Mouse (Mus musculus) G1E (cell line): Measurements from ENCODE around the gene Dicer1. TPM values are rescaled to one million over a fixed set of nuclear protein-coding genes. Genes with fewer than 3 reads are reported as not detected.

Experiments used
- ATAC-seq: 2 replicates; pipeline ENCODE4 v1.8.0; 2016; ENCODE audit warnings: mild to moderate bottlenecking; ENCODE audit not compliant: insufficient number of reproducible peaks, poor library complexity, low FRiP score, severe bottlenecking; ENCODE audit errors: extremely low read depth
- DNase-seq: peaks from one replicate; pipeline ENCODE4 v3.0.0; 2012; ENCODE audit warnings: low spot score
- H3K27me3 ChIP-seq: 2 replicates; pipeline ENCODE4 v1.6.1; 2012; ENCODE audit warnings: mild to moderate bottlenecking, low read length, inconsistent platforms; ENCODE audit not compliant: insufficient read depth
- H3K36me3 ChIP-seq: replicated peaks from 2 replicates; pipeline ENCODE3; 2012; ENCODE audit warnings: mild to moderate bottlenecking, inconsistent platforms
- H3K4me1 ChIP-seq: 2 replicates; pipeline ENCODE4 v1.6.1; 2012; ENCODE audit warnings: low read depth, low read length, inconsistent platforms, mixed read lengths; ENCODE audit not compliant: insufficient read depth
- H3K4me3 ChIP-seq: 2 replicates; pipeline ENCODE4 v1.5.1; 2012; ENCODE audit warnings: low read depth, mild to moderate bottlenecking, inconsistent platforms, low read length, moderate library complexity, mixed read lengths
- H3K9me3 ChIP-seq: replicated peaks from 2 replicates; pipeline ENCODE4 v1.6.1; 2012; ENCODE audit warnings: inconsistent platforms
- CTCF ChIP-seq: IDR thresholded peaks from 2 replicates; pipeline ENCODE4 v1.5.1; 2012; ENCODE audit warnings: low read depth, low read length, inconsistent platforms, mixed read lengths
- GATA1 ChIP-seq: IDR thresholded peaks from 2 replicates; pipeline ENCODE4 v1.6.1; 2012; ENCODE audit warnings: borderline replicate concordance, low read length, inconsistent platforms, mixed read lengths
- GATA2 ChIP-seq: IDR thresholded peaks from 2 replicates; pipeline ENCODE4 v1.6.1; 2012; ENCODE audit warnings: low read depth, low read length, inconsistent platforms, borderline replicate concordance
- POLR2AphosphoS5 ChIP-seq: IDR thresholded peaks from 2 replicates; pipeline ENCODE4 v1.6.1; 2012; ENCODE audit warnings: low read depth, low read length, inconsistent platforms; ENCODE audit not compliant: insufficient replicate concordance
- TAL1 ChIP-seq: conservative IDR thresholded peaks from 2 replicates; pipeline ENCODE4 v1.6.1; 2012; ENCODE audit warnings: low read depth, low read length, inconsistent platforms, mixed read lengths
- polyA plus RNA-seq: library from polyadenylated mRNA; stranded (reverse); fragments of >175 nt; gene quantifications from 2 replicates; pipeline ENCODE4 v1.2.3, GENCODE M21; 2012
- total RNA-seq, 2 experiments: library from RNA; stranded (forward) in 1 of 2; stranded (reverse) in 1 of 2; fragments of 200-1000 nt in 1 of 2; fragments of >200 nt in 1 of 2; fragmentation: Nextera tagmentation in 1 of 2; gene quantifications; 2 replicates each; pipeline ENCODE4 v1.2.3; 2014 to 2017

Gene Dicer1
- total and polyA plus RNA-seq, 3 experiments = 16.2 to 136 (median 55.4) TPM

DNA sequence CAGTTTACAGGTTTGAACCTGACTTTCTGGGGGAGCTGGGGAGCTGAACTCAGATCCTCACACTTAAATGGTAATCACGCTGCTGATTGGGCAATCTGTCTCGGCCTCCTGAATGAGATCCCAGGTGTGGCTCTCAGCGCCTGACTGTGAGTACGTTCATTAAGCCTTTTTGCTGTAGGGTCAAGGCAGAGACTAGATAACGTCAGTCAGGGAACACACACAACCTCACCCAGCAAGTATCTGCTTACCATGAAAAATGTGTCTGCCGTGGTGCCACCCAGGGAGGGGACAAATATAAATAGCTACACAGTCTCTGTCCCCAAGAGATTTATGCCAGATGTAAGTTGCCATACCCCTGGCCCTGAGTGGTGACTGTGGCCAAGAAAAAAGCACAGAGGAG is 99.7 kb downstream of the Dicer1 start:
- Histone ChIP-seq H3K9me3 (peaks cover 82% of the 10 kb centered on the region), H3K4me3 (no peak overlapping the region), H3K4me1 (no peaks in the 10 kb centered on the region), H3K36me3 (no peaks in the 10 kb centered on the region), H3K27me3 (no peaks in the 10 kb centered on the region)
- ATAC-seq (no peak), DNase-seq (no peak)
- TF ChIP-seq CTCF (no peak), GATA1 (no peak), POLR2AphosphoS5 (no peak), GATA2 (no peak)

DNA sequence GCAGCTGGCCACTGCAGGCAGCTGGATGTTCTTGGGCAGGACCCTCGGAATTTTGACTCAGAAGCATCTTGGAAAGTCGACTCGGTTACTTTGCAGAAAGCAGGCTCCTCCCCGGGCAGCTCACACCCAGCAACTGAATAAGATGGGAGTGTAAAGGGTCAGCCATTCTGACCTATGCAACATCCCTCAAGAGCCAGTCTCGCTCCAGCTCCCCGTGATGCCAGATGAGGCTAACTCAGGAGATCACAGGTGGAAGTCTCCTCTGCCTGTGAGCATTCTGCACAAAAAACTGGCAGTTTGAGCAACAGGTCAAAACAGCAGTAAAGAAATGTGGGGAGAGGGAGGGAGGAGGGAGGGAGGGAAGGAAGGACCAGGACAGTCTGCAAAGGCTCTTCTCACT is 100.5 kb downstream of the Dicer1 start:
- ATAC-seq (no peak), DNase-seq (no peak)
- H3K4me3 ChIP-seq = no peak overlapping the region
- no peaks in the 10 kb centered on the region for H3K27me3 ChIP-seq
- H3K36me3 ChIP-seq = no peaks in the 10 kb centered on the region
- H3K9me3 ChIP-seq = peaks cover 82% of the 10 kb centered on the region
- TF ChIP-seq POLR2AphosphoS5 (no peak), GATA1 (no peak), GATA2 (no peak), CTCF (no peak), TAL1 (no peak)
- H3K4me1 ChIP-seq = no peaks in the 10 kb centered on the region

DNA sequence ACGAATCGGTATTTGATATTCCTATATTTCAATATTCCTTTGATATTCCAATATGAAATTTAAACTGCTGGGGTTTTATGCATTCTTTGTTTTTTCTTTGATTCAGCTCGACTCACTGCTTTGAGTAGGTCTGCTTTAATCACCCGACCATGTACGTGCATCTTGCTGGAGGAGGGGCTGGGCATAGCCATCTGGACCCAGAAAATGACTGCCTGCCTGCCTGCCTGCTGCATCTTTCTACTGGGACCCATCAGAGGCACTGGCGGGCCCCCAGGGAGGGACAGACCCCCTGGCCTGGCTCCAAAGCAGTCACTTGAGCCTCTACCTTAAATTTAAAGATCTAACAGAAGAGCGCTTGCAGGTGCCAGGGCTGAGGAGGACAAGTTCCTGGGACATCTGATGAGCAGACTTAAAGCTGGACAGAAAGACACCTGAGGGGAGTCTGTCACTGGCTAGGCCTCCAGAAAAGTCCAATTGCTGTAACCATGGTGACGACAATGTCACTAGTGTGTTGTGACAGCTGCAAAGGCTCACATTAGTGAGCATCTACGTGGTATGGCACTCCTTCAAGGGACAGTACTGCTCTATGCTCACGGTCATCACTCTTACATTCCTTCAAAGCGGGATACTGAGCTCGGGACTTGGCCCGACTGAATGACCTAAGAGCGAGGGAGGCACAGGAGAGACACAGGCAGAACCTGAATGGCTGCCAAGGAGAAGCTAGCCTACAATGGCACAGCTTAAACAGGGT is 101.1 kb downstream of the Dicer1 start:
- DNase-seq = no peak
- no peak for ATAC-seq
- Histone ChIP-seq H3K4me1 (no peaks in the 10 kb centered on the region), H3K4me3 (no peak overlapping the region), H3K27me3 (no peaks in the 10 kb centered on the region), H3K36me3 (no peaks in the 10 kb centered on the region), H3K9me3 (peaks cover 81% of the 10 kb centered on the region)
- TF ChIP-seq POLR2AphosphoS5 (no peak), TAL1 (no peak), GATA2 (no peak), CTCF (no peak), GATA1 (no peak)

DNA sequence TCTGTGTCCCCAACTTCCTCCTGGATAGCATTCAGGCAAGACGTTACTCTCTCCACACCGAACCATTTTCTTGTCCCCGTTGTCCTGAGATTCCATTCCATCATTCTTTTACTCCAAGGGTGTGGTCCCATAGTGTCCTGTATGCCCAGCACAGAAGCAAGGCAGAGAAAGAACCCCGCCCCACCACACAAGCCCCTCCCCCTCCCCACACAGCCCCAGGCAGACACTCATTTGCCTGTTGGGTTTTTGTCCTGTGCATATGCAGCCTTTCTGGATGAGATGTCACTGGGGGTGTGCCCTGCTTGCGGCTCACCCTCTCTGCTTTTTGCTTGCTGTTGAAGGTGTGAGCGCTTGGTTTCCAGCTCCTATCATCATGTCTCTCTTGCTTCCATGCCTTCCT is 103.4 kb downstream of the Dicer1 start:
- TF ChIP-seq GATA2 (no peak), GATA1 (no peak), CTCF (no peak), POLR2AphosphoS5 (no peak), TAL1 (no peak)
- peaks cover 84% of the 10 kb centered on the region for H3K9me3 ChIP-seq
- no peaks in the 10 kb centered on the region for H3K36me3 ChIP-seq
- DNase-seq (no peak), ATAC-seq (no peak)
- H3K4me3 ChIP-seq = no peak overlapping the region
- H3K27me3 ChIP-seq = no peaks in the 10 kb centered on the region
- no peaks in the 10 kb centered on the region for H3K4me1 ChIP-seq

DNA sequence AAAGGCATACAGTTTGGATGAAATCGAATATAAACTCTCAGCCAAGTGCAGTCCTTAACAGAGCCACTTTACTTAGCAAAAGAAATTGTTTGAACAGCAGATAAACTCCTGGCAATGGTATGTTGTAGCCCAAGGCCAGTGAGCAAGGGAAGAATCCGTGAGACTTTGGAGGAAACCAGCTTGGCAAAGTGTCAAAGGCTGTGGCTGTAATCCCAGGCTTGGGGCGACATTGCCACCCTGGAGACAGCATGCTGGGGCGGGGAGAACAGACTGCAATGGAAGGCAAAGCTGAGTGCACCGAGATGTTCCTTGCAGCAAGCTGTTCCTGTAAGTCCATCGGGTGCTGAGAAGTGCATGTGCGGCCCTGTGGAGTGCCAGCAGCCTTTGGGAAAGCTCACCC is 109.4 kb downstream of the Dicer1 start:
- Histone ChIP-seq H3K4me3 (no peak overlapping the region), H3K9me3 (peaks cover 56% of the 10 kb centered on the region), H3K27me3 (no peaks in the 10 kb centered on the region), H3K36me3 (no peaks in the 10 kb centered on the region), H3K4me1 (no peaks in the 10 kb centered on the region)
- ATAC-seq = no peak
- DNase-seq = no peak
- TF ChIP-seq GATA1 (no peak), GATA2 (no peak), TAL1 (no peak), CTCF (no peak)

DNA sequence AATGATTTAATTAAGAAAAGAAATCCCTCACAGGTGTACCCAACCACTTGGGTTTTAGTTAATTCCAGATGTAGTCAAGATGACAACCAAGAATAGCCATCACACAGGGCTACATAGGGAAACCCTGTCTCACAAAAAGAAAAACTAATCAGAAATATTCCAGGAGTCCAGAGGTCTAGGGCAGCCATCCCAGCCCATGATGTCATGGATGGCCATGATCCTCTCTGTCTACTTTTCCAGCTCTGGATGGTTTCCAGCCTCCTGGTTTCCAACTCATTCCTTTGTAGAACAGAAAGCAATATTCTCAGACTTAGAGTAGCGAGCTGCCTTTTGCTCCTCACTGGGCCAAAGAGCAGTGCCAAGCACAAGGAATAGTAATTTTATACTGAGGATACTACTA is 110.8 kb downstream of the Dicer1 start:
- no peak for TF ChIP-seq TAL1
- no peak for TF ChIP-seq CTCF
- TF ChIP-seq GATA2 = no peak
- TF ChIP-seq GATA1 = no peak
- no peak for TF ChIP-seq POLR2AphosphoS5
- Histone ChIP-seq H3K27me3 (no peaks in the 10 kb centered on the region), H3K4me3 (no peak overlapping the region), H3K4me1 (no peaks in the 10 kb centered on the region), H3K9me3 (peaks cover 54% of the 10 kb centered on the region), H3K36me3 (no peaks in the 10 kb centered on the region)
- no peak for DNase-seq
- no peak for ATAC-seq

DNA sequence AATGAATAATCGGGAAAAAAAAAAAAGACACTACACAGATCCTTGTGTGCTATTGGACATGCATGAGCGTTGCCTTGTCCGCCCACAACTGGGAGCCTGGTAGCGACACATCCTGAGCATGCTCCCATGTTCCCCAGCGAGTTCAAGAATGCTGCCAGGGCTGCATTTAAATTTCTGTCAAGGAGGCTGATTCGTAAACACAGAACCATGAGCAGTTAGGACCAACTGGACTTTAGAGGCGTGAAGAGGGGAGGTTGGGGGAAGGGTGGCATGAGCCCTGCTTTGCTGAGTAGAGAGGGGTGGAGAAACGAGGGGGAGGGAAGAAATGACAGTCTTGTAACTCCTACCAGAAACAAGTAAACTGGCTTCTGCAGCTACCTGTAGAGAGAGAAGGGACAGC is 113.6 kb downstream of the Dicer1 start:
- TF ChIP-seq GATA1 = no peak
- no peak for TF ChIP-seq CTCF
- TF ChIP-seq GATA2 = no peak
- TF ChIP-seq TAL1 = no peak
- TF ChIP-seq POLR2AphosphoS5 = no peak
- no peak for ATAC-seq
- Histone ChIP-seq H3K4me1 (no peaks in the 10 kb centered on the region), H3K4me3 (no peak overlapping the region), H3K27me3 (no peaks in the 10 kb centered on the region), H3K36me3 (no peaks in the 10 kb centered on the region), H3K9me3 (peaks cover 51% of the 10 kb centered on the region)
- DNase-seq = no peak

Other genes with a start within 250 kb of the Dicer1 start
- not detected in 2 replicates for gene Clmn, start 113.1 kb upstream of the Dicer1 start, total RNA-seq (2014; fragmentation: Nextera tagmentation)
- gene Clmn, start 113.1 kb upstream of the Dicer1 start, total RNA-seq (2017) = 0.06 and 0.27 TPM in 2 replicates
- gene Clmn, start 113.1 kb upstream of the Dicer1 start, polyA plus RNA-seq = not detected in 2 replicates